Mouse (Mus musculus): ENCODE data around the gene Slc9a8.

Gene Slc9a8

DNA sequence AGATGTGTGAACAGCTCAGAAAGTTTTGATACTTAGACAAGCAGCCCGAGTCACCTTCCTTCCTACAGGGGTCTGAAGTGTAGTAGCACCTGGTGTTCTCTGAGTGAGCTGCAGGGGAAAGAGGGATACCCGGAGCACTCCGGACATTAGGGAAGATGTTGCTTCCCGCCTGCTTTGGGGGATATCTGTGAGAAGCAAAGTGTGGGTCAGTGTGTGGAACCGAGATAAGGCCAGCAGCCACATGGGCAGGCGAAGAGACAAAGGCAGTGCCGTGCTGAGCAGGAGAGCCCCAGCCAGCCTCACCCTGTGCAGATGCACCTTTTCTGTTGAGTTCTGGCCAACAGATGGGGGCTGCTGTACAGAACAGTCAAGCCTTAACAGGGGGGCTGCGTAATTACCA, 26.1 kb downstream of the Slc9a8 start:
- in situ Hi-C loops (cut with MboI, MseI) = no loop called here

- in situ Hi-C loops (cut with MboI, MseI) = no loop called here
Measured at GRCm38 (mm10) chr2:167449331-167450275, 28.1 kb downstream of the Slc9a8 start.

DNA sequence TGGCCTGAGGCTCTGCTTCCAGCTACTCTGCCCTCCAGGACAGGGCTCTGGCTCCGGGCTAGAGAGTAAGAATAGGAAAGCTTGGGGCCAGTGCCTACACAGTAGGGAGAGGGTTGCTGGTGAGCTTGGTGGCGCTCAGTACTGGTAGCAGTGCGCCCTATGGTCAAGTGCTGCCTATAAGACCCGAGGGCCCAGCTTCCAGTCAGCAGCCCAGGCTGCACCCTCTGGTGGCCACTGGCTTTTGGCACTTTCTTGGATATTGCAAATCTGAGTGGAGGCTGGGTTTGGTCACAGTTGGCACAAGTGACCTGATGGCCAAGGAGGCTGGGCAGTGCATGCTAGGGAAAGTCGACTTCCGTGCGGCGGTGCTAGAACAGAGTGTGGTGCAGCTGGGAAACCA, 29.1 kb downstream of the Slc9a8 start:
- in situ Hi-C loops (cut with MboI, MseI) = no loop called here

- in situ Hi-C loops (cut with MboI, MseI) = no loop called here
Measured at GRCm38 (mm10) chr2:167453814-167454213, 32.3 kb downstream of the Slc9a8 start.

DNA sequence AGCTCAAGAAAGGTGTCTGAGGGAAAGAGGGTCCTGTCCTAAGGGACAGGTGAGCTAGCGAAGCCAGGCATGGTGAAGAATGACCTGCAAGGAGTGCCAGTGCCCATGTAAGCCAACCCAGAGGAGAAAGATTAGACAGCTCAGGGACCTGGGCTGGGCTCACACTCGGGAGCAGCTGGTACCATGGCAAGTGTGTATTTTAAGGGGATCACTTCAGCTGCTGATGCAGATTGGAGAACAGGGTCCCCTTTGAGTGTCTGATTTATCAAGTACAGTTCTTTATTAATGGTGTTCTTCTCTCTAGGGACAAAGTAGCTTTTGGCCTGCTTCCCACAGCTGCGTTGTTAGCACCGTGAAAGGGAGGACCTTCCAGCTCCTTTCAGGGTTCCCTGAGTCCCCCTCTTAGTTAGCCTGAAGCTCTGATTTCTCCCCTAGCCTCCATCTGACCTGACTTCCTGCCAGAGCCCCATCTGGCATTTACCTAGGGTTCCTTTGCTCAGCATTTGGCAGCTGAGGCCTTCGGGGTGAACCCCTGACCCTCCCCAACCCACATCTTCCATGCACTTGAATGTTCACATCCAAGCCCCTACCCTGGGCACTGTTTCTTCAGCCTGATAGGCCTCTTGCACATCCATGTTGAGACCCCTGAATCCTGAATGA, 35.0 kb downstream of the Slc9a8 start:
- in situ Hi-C loops (cut with MboI, MseI) = no loop called here

- in situ Hi-C loops (cut with MboI, MseI) = no loop called here
Measured at GRCm38 (mm10) chr2:167457213-167457612, 35.7 kb downstream of the Slc9a8 start.

GRCm38 (mm10) chr2:167458548-167458947, 37.0 kb downstream of the Slc9a8 start:
- in situ Hi-C loops (cut with MboI, MseI) = no loop called here

GRCm38 (mm10) chr2:167459071-167459865, 37.8 kb downstream of the Slc9a8 start:
- in situ Hi-C loops (cut with MboI, MseI) = no loop called here

- in situ Hi-C loops (cut with MboI, MseI) = no loop called here
Measured at GRCm38 (mm10) chr2:167462954-167463353, 41.4 kb downstream of the Slc9a8 start.

- in situ Hi-C loops (cut with MboI, MseI) = no loop called here
Measured at GRCm38 (mm10) chr2:167463802-167464201, 42.3 kb downstream of the Slc9a8 start.

- in situ Hi-C loops (cut with MboI, MseI) = no loop called here
Measured at GRCm38 (mm10) chr2:167465951-167466350, 44.4 kb downstream of the Slc9a8 start.

GRCm38 (mm10) chr2:167467214-167467613, 45.7 kb downstream of the Slc9a8 start:
- in situ Hi-C loops (cut with MboI, MseI) = no loop called here

DNA sequence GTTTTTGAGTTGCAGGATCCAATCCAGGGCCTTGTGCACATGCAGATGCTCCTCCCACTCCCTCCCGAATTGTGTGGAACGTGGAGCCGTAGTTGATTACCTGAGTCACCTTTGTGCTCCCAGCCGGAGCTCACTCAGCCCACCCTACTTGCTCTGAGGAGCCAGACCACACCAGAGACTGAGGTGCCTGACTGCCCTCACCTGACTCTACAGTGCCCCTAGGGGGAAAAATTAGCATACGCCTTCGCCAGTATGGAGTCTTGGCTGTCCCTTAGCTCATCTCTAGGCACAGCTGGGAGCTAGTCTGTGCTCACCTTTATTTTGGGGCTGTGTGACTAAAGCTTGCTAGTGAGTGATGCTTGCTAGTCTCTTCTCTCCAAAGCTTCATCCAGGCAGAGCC, 46.9 kb downstream of the Slc9a8 start:
- in situ Hi-C loops (cut with MboI, MseI) = no loop called here

DNA sequence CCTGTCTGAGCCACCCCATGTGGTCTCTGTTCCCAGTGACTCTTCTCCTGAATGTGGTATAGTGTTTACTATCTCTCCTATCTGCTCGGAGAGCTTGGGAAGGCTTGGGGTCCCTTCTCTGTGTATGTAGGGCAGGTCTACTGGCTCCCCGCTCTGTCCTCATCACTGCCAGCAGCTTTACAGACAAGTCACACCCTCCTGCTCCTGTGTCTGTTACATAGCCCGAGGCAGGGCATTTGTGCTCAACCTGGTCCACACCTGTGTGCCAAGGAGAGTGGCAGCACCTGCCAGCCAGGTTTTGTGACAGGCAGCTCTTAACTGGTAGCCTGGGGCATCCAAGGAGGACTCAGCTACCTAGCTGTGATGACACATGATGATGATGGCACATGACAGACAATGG, 49.1 kb downstream of the Slc9a8 start:
- in situ Hi-C loops (cut with MboI, MseI) = no loop called here

- in situ Hi-C loops (cut with MboI, MseI) = no loop called here
Measured at GRCm38 (mm10) chr2:167471585-167471984, 50.1 kb downstream of the Slc9a8 start.

DNA sequence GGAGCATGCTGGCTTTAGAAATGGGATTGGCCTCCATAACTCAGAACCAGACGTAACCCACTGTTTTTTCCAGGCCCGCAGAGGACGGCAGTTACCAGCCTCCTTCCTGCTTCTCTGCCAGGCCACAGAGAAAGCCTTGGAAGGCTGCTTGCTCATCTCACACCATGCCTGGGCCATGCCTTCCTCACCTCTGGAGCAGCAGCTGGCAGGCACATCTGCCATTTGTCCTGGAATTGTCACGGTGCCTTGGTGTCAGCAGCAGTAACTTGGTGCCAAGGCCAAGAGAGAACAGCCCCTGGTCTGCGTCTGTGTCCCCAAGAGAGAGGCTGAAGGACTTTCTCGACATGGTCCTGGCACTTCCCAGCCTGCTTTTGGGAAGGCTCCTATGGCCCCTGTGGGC, 52.7 kb downstream of the Slc9a8 start:
- in situ Hi-C loops (cut with MboI, MseI) = no loop called here

GRCm38 (mm10) chr2:167475596-167475995, 54.1 kb downstream of the Slc9a8 start:
- in situ Hi-C loops (cut with MboI, MseI) = no loop called here

DNA sequence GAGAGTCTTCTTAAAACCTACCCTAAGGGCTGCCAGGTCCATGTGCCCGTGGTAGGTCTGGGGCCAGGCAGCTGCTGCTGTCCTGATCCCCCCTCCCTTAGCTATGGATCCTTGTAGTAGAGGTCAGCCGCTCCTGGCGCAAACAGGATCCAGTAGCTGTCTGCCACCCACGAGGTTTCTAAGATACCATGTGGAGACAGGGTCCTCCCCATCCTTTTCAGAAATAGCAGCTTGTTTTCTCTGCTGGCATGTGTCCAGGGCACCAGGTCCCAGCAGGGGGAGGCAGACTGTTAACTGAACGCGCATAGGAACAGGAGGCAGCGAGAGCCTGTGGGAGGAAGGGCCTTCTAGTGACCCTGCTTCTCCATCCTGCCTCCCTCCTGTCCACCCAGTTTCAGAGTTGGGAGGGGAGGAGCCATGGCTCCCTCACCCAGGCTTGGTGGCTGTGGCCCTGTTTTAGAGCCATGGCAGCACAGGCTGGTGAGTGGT, 54.7 kb downstream of the Slc9a8 start:
- in situ Hi-C loops (cut with MboI, MseI) = no loop called here

DNA sequence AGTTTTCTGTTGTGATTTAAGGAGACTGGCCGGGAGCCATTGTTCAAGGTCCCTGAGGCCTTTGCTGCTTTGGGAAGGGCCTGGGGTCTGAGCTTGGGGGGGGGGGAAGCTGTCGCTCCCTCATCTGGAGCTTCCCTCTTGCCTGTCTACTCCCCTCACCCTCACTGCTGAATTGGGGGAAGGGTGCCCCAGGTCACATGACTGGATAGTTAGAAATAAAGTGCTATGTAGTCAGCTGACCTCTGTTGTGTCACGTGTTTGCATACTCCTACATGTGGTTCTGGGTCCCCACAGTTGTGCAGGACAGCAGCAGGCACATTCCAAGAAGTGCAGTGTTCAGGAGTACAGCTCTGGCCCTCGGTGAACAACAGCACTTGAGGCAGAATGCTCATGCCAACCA, 55.2 kb downstream of the Slc9a8 start:
- in situ Hi-C loops (cut with MboI, MseI) = no loop called here

DNA sequence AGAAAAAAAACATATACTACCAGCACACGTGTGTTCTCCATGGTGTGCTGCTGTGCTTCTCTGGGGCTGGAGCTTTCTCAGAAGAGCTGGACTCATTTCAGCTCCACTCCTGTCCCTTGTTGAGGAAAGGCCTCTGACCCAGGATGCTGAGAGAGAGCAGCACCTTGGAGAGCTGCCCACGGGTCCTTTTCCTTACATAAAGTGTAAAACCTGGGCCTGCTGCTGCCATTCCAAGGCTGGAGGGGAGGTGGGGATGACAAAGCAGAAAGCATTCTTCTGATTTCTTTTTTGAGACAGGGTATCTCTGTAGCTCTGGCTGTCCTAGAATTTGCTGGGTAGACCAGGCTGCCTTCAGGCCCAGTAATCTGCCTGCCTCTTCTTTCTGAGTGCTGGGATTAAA, 56.6 kb downstream of the Slc9a8 start:
- in situ Hi-C loops (cut with MboI, MseI) = no loop called here

DNA sequence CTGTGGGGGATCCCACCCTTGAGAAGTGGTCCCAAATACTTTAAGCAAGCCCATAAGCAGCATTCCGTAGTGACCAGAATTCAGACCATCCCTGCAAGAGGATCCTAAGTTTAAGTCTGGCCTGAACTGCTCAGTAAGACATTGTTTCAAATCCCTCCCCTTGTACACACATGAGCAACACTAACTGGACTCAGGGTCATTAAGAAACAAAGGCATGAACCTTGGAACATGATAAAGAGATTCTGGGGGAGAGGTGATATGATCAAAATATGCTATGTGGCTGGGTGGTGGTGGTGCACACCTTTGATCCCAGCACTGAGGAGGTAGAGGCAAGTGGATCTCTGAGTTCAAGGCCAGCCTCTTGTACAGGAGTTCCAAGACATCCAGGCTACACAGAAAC, 58.0 kb downstream of the Slc9a8 start:
- in situ Hi-C loops (cut with MboI, MseI) = no loop called here

GRCm38 (mm10) chr2:167482681-167483080, 61.2 kb downstream of the Slc9a8 start:
- in situ Hi-C loops (cut with MboI, MseI) = no loop called here
